Mouse (Mus musculus) retina, adult 2 months (tissue): ENCODE measurements at regions not wholly inside any gene's neighbourhood (a gene's known extent, or its start where the extent isn't known, plus 50 kb on each side); places are given as distances from the start of the nearest gene placed in this dataset.

Experiments used
- DNase-seq: peaks from one replicate; pipeline ENCODE4 v3.0.0-alpha.2; 2012; ENCODE audit warnings: low read depth, low spot score

DNA sequence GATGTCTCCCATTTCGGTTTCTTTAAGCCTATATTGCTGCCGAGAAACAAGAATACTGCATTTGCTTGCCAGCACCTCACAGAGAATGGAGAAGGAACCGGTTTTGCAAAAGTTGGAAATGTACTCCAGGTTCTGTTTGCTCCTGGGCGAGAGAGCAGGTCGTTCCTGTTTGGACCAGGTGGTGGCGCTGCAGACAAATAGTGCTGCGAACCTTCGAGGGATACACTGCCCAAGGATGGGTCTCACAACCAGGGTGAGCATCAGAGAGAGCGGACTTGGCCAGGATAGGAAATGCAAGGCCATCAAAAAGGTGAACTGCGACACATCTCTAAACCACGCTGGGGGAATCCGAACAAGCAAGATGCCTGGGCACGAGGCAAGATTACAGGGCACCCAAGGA, 54.0 kb upstream of the Ets2 start:
- DNase-seq, result peak; percentile 9

DNA sequence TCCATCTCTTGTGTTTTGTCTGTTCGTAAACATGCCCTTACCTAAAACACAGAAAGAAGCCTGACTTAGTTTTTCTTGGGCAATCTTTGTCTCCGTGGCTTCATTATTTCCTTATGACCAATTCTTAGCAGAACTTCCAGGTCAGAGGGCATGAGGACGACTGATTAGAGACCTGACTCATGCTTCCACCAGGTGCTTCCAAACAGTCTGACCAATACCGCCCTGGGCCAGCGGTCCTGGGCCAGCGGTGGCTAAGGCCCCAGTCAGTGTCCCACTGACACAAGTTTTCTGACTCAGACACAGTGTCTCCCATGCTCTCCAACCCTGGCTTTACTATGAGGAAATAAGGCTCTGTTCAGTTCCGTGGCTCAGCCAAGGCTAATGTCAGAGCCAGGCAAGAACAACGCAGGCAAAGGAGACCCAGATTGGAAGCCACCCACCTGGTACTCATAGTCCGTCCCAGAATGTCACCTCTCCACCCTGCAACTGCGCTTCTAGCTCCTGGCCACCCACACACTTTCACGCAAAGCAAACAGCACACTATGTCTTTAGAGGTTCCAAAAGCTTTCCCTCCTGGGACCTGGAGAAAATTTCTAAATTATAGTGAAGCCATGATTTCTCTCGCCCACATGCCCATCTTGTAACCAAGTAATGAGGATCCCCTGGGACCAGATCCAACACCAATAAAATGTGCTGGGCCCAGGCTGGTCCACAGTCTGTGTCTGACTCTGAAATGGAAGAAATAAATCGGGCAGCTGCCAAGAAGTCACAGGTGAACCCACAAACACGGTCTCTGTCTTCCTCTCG, 56.6 kb upstream of the Erg start:
- DNase-seq, result no peak

DNA sequence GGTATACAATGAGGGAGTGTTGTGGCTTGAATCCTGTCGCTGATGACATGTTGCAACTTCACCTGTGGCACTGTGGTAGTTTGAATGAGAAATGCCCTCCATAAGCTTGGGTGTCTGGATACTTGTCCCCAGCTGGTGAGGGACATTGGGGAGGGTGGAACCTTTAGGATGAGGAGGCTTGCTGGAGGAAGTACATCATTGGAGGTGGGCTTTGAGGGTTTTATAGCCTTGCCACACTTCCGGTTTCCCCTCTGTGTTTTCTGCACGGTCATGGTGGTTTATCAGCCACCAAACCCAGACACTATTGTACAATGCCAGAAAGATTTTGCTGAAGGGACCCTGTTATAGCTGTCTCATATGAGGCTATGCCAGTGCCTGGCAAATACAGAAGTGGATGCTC, 54.3 kb upstream of the Erg start:
- DNase-seq, result no peak

DNA sequence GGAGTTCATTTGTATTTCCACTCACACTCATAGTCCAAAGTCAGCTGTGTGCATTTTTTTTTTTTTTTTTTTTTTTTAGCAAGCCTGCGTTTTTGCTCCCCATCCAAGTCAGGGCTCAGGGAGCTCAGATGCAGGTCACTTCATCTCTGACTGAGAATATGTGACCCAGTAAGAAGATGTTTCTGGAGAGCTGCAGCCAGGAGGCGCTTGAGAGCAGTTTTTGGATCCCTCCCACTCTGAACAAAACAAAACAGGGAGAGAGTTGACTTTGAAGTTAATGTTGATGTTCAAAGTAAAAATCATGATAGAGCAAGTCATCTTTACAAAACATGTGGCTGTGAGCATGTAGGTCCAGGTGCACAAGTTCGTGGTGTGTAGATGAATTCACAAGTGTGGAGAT, 53.3 kb upstream of the Erg start:
- DNase-seq, result no peak

DNA sequence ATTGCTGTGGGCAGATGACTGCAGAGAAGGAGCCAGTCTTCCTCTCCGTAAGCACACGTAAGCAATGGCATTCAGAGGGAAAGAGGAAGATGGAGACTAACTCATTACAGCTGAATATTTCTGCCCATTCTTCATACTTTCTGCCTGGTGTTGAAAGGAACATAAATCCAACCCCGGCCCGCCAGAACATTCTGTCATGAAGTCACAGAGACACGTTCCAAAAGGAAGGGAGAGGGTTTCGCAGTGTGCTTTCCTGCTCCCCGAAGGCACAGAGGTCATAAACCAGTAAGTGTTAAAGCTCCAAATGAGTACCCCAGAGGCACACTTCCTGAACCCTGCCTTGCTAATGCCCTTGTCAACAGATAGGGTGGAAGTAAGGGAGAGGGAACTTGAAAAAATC, 51.5 kb upstream of the Erg start:
- no peak for DNase-seq

DNA sequence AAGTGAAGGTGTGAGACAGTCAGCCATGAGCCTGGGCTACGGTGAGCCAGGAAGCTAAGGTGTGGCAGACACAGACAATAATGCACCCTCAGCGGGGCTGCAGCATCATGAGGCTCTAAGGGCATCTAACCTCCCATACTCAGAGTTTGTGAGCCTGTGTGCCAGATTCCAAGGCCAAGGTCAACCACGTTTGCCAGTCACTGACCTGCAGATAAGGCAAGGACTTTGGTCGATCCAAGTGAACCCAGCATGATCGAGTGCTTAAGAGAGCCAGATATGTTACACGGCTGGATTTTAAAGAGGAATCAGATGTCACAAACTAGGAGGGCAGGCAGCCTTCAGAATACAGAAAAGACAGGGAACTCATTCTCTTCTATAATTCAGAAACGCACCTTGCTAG, 50.2 kb upstream of the Erg start:
- DNase-seq, result no peak
